Mouse (Mus musculus): Measurements from ENCODE around the gene Slc6a20b. TPM values are rescaled to one million over a fixed set of nuclear protein-coding genes. Genes with fewer than 3 reads are reported as not detected.
A peak's percentile ranks its signal among the peaks of the same experiment; 100 is the strongest.
"Not testable (repeated sequence)": the region's sequence is repeated elsewhere in the genome, so short reads cannot be mapped to it uniquely, and the experiment has no call there.

Slc6a20b gene
- polyA plus RNA-seq (2014; fragmentation: Nextera tagmentation; extraction: Ambion mirVana) = 0.35 and 0.50 TPM in 2 replicates

GRCm38 (mm10) chr9:123632281-123632680 lies at the start of gene Slc6a20b:
Gene Slc6a20b, minus strand, starts transcription at chr9:123632565.
- Histone ChIP-seq H3K4me2 (ENCODE audit: low read length) (no peak within 1 kb of the TSS), H3K9ac (ENCODE audit: low read length) (no peak within 1 kb of the TSS), H3K4me1 (replicated peaks; ENCODE audit: control insufficient read depth, insufficient read depth, low read length) (no peaks in the 10 kb centered on the region), H3K27ac (ENCODE audit: low read depth) (no peak within 1 kb of the TSS), H3K4me3 (ENCODE audit: low read depth, low read length) (no peak within 1 kb of the TSS), H3K9me3 (ENCODE audit: control insufficient read depth, low read length) (no peaks in the 10 kb centered on the region), H3K36me3 (ENCODE audit: control insufficient read depth, insufficient read depth, low read length) (no peaks in the 10 kb centered on the region), H3K27me3 (replicated peaks; ENCODE audit: control insufficient read depth, insufficient read depth, low read length) (no peaks in the 10 kb centered on the region)
- WGBS = 81% methylated on average over 6 of the region's 6 CpGs
- no peak for DNase-seq (ENCODE audit: low spot score)
- no peak for ATAC-seq (replicated peaks; ENCODE audit: low FRiP score, low TSS enrichment, low read depth)

- DNase-seq (ENCODE audit: low spot score) (peak; percentile 55), ATAC-seq (replicated peaks; ENCODE audit: low FRiP score, low TSS enrichment, low read depth) (no peak)
- no peaks in the 10 kb centered on the region for H3K9me3 ChIP-seq (ENCODE audit: control insufficient read depth, low read length)
- 36% methylated on average over 2 of the region's 2 CpGs for WGBS
- H3K9ac ChIP-seq (ENCODE audit: low read length) = no peak overlapping the region
- H3K4me1 ChIP-seq (replicated peaks; ENCODE audit: control insufficient read depth, insufficient read depth, low read length) = 0 out of 2 replicates have a peak, but pooled peaks cover 3% of the 10 kb centered on the region
- no peak overlapping the region for H3K4me2 ChIP-seq (ENCODE audit: low read length)
- H3K27ac ChIP-seq (ENCODE audit: low read depth) = no peak overlapping the region
- peak overlapping the region; percentile 35; the same call in 1 of the 2 replicates for H3K4me3 ChIP-seq (ENCODE audit: low read depth, low read length)
- peaks cover 50% of the 10 kb centered on the region for H3K27me3 ChIP-seq (replicated peaks; ENCODE audit: control insufficient read depth, insufficient read depth, low read length)
- no peaks in the 10 kb centered on the region for H3K36me3 ChIP-seq (ENCODE audit: control insufficient read depth, insufficient read depth, low read length)
Observed at GRCm38 (mm10) chr9:123679198-123679597, 46.8 kb upstream of the Slc6a20b start.

- Histone ChIP-seq H3K4me3 (ENCODE audit: low read depth, low read length) (peak within 1 kb of the TSS; percentile 35), H3K27ac (ENCODE audit: low read depth) (no peak within 1 kb of the TSS), H3K9ac (ENCODE audit: low read length) (peak within 1 kb of the TSS; percentile 23), H3K4me2 (ENCODE audit: low read length) (peak within 1 kb of the TSS; percentile 57), H3K4me1 (replicated peaks; ENCODE audit: control insufficient read depth, insufficient read depth, low read length) (0 out of 2 replicates have a peak, but pooled peaks cover 3% of the 10 kb centered on the region), H3K27me3 (replicated peaks; ENCODE audit: control insufficient read depth, insufficient read depth, low read length) (peaks cover 50% of the 10 kb centered on the region), H3K9me3 (ENCODE audit: control insufficient read depth, low read length) (no peaks in the 10 kb centered on the region), H3K36me3 (ENCODE audit: control insufficient read depth, insufficient read depth, low read length) (no peaks in the 10 kb centered on the region)
- ATAC-seq (replicated peaks; ENCODE audit: low FRiP score, low TSS enrichment, low read depth) = peak; percentile 78
- 1% methylated on average over 73 of the region's 73 CpGs for WGBS
- DNase-seq (ENCODE audit: low spot score) = peak; percentile 78
Observed at GRCm38 (mm10) chr9:123678327-123679105, 46.2 kb upstream of the Slc6a20b start, which contains the start of the genes Ccr9 and Slc6a20a. Gene Ccr9, plus strand, starts transcription at chr9:123678439. Gene Slc6a20a, minus strand, starts transcription at chr9:123678885.

GRCm38 (mm10) chr9:123665645-123666044 lies 33.3 kb upstream of the Slc6a20b start:
- WGBS = 59% methylated on average over 5 of the region's 5 CpGs
- Histone ChIP-seq H3K27ac (ENCODE audit: low read depth) (no peak overlapping the region), H3K4me2 (ENCODE audit: low read length) (no peak overlapping the region), H3K4me3 (ENCODE audit: low read depth, low read length) (no peak overlapping the region), H3K36me3 (ENCODE audit: control insufficient read depth, insufficient read depth, low read length) (no peaks in the 10 kb centered on the region), H3K9me3 (ENCODE audit: control insufficient read depth, low read length) (no peaks in the 10 kb centered on the region), H3K9ac (ENCODE audit: low read length) (no peak overlapping the region), H3K27me3 (replicated peaks; ENCODE audit: control insufficient read depth, insufficient read depth, low read length) (no peaks in the 10 kb centered on the region), H3K4me1 (replicated peaks; ENCODE audit: control insufficient read depth, insufficient read depth, low read length) (no peaks in the 10 kb centered on the region)
- DNase-seq (ENCODE audit: low spot score) (peak; percentile 70), ATAC-seq (replicated peaks; ENCODE audit: low FRiP score, low TSS enrichment, low read depth) (no peak)

- not testable (repeated sequence) for H3K9ac ChIP-seq (ENCODE audit: low read length); H3K27ac ChIP-seq (ENCODE audit: low read depth); H3K9me3 ChIP-seq (ENCODE audit: control insufficient read depth, low read length); H3K27me3 ChIP-seq (replicated peaks; ENCODE audit: control insufficient read depth, insufficient read depth, low read length); H3K4me2 ChIP-seq (ENCODE audit: low read length); H3K4me1 ChIP-seq (replicated peaks; ENCODE audit: control insufficient read depth, insufficient read depth, low read length); H3K36me3 ChIP-seq (ENCODE audit: control insufficient read depth, insufficient read depth, low read length); H3K4me3 ChIP-seq (ENCODE audit: low read depth, low read length); ATAC-seq (replicated peaks; ENCODE audit: low FRiP score, low TSS enrichment, low read depth); DNase-seq (ENCODE audit: low spot score)
- 89% methylated on average over 17 of the region's 18 CpGs for WGBS
Observed at GRCm38 (mm10) chr9:123659986-123660676, 27.8 kb upstream of the Slc6a20b start.

- Histone ChIP-seq H3K9me3 (ENCODE audit: control insufficient read depth, low read length) (no peaks in the 10 kb centered on the region), H3K27me3 (replicated peaks; ENCODE audit: control insufficient read depth, insufficient read depth, low read length) (no peaks in the 10 kb centered on the region), H3K4me1 (replicated peaks; ENCODE audit: control insufficient read depth, insufficient read depth, low read length) (no peaks in the 10 kb centered on the region), H3K27ac (ENCODE audit: low read depth) (no peak overlapping the region), H3K36me3 (ENCODE audit: control insufficient read depth, insufficient read depth, low read length) (no peaks in the 10 kb centered on the region), H3K4me2 (ENCODE audit: low read length) (no peak overlapping the region), H3K4me3 (ENCODE audit: low read depth, low read length) (no peak overlapping the region), H3K9ac (ENCODE audit: low read length) (no peak overlapping the region)
- ATAC-seq (replicated peaks; ENCODE audit: low FRiP score, low TSS enrichment, low read depth) (no peak), DNase-seq (ENCODE audit: low spot score) (no peak)
Observed at GRCm38 (mm10) chr9:123658981-123659380, 26.6 kb upstream of the Slc6a20b start.

GRCm38 (mm10) chr9:123657457-123657856 lies 25.1 kb upstream of the Slc6a20b start:
- no peak overlapping the region for H3K9ac ChIP-seq (ENCODE audit: low read length)
- H3K4me3 ChIP-seq (ENCODE audit: low read depth, low read length) = no peak overlapping the region
- H3K4me1 ChIP-seq (replicated peaks; ENCODE audit: control insufficient read depth, insufficient read depth, low read length) = no peaks in the 10 kb centered on the region
- no peak overlapping the region for H3K27ac ChIP-seq (ENCODE audit: low read depth)
- H3K27me3 ChIP-seq (replicated peaks; ENCODE audit: control insufficient read depth, insufficient read depth, low read length) = no peaks in the 10 kb centered on the region
- WGBS = 85% methylated on average over 3 of the region's 3 CpGs
- ATAC-seq (replicated peaks; ENCODE audit: low FRiP score, low TSS enrichment, low read depth) (no peak), DNase-seq (ENCODE audit: low spot score) (no peak)
- H3K9me3 ChIP-seq (ENCODE audit: control insufficient read depth, low read length) = no peaks in the 10 kb centered on the region
- no peak overlapping the region for H3K4me2 ChIP-seq (ENCODE audit: low read length)
- no peaks in the 10 kb centered on the region for H3K36me3 ChIP-seq (ENCODE audit: control insufficient read depth, insufficient read depth, low read length)

- H3K9me3 ChIP-seq (ENCODE audit: control insufficient read depth, low read length) = no peaks in the 10 kb centered on the region
- ATAC-seq (replicated peaks; ENCODE audit: low FRiP score, low TSS enrichment, low read depth) = 0 out of 2 replicates have a peak, but pooled peaks have one; percentile 71
- no peak overlapping the region for H3K4me3 ChIP-seq (ENCODE audit: low read depth, low read length)
- no peak overlapping the region for H3K4me2 ChIP-seq (ENCODE audit: low read length)
- no peaks in the 10 kb centered on the region for H3K27me3 ChIP-seq (replicated peaks; ENCODE audit: control insufficient read depth, insufficient read depth, low read length)
- 47% methylated on average over 4 of the region's 4 CpGs for WGBS
- no peak overlapping the region for H3K27ac ChIP-seq (ENCODE audit: low read depth)
- no peak overlapping the region for H3K9ac ChIP-seq (ENCODE audit: low read length)
- no peaks in the 10 kb centered on the region for H3K4me1 ChIP-seq (replicated peaks; ENCODE audit: control insufficient read depth, insufficient read depth, low read length)
- H3K36me3 ChIP-seq (ENCODE audit: control insufficient read depth, insufficient read depth, low read length) = no peaks in the 10 kb centered on the region
- DNase-seq (ENCODE audit: low spot score) = no peak
Observed at GRCm38 (mm10) chr9:123651369-123651768, 19.0 kb upstream of the Slc6a20b start.
